Mouse (Mus musculus): ENCODE measurements around the gene Amph. TPM values are rescaled to one million over a fixed set of nuclear protein-coding genes. Genes with fewer than 3 reads are reported as not detected.

Gene Amph
- total RNA-seq, 2 experiments from 2014 or later: 0.50 to 0.59 TPM

DNA sequence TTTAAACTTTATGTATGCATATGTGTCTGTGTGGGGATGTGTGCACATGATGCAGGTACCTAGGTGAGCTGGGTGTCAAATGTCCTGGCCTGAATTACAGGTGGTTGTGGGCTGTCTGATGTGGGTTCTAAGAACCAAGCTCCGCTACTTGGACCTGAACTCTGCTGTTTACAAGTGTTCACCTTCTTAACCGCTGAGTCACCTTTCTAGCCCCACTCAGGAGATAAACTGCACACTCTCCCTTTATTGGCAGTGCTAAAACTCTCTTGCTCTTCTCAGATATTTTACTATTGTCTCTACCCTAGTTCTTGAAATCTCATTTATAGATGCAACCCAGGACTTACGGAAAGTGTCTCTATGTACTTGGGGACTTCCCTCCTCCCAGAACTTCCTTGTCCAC lies 199.5 kb downstream of the Amph start:
- no peak for DNase-seq

- DNase-seq: no peak
Measured at GRCm38 (mm10) chr13:19149574-19149973, 201.6 kb downstream of the Amph start.

DNA sequence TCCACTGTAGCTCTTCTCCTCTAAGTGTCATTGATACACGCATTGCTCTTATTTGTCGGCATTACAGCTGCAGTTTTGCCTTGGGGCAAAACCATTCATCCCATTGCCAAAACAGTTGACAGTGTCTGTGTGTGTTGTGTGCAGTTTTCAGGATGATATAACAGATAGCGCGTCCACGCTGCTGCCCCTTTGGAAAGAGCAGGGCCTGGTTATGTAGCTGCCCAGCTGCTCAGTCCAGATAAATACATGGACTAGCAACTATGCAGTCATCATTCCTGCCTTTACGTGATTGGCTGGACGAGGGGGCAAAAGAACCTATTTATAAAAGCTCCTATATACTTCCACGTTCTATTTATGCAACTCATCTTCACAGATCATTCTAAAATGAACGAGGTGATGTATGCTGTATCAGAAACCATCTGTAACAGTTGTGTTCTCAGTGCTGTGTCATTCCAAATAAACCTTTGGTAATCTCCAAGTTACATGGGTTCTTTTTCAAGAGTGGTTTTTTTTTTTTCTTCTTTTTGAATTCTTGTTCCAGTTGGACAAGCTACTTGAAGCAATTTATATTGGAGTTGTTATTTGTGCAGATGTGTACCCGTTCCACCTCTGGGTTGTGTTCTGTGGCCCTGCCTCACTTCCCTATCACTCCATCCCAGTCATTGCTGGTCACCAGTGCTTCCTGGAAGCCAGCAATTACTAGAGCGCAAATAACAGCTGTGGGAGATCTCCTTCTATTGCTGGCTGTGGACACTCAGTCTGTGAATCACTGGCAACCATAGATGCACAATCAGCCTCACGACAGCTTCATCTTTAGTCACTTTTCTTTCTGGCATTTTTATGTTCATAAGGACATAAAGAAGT lies 202.7 kb downstream of the Amph start:
- DNase-seq: no peak

DNA sequence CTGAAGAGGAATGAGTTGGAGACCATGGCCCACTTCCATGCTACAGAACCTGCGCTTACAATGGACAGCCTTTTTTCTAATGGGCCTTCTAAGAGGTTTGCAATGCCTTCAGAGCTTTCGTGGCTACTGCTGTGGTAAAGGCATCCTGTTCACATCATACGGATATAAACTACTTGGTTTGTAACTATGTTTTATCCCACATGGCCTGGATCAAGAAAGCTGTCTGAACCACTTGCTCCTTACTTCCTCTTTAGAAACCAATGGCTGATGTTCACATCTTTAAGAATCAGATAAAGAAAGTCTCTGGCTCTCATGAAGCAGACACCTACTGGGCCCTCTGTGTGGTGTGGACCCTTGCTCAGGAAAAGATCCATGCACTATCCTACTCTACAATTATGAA lies 204.1 kb downstream of the Amph start:
- DNase-seq: no peak

- peak; percentile 47 for DNase-seq
Measured at GRCm38 (mm10) chr13:19158484-19158883, 210.5 kb downstream of the Amph start.

- DNase-seq: no peak
Measured at GRCm38 (mm10) chr13:19160616-19161015, 212.6 kb downstream of the Amph start.

DNA sequence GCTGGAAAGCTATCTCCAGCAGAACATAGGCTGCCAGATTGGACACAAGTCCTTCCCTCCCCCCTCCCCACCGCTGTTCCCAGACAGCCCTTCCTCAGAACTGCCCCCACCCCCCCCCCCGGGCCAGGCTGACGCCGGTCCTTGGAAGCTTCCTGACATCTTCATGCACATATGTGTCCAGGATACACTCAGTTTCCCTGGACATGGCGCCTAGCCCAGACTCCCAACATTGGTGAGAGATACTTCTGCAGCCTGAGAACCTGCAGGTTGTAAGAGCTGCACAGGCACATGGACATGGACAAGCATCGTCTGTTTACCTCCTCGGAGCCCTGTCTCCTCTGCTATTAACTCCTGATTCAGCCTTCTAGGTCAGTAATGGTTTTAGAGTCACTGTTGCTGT lies 213.1 kb downstream of the Amph start:
- no peak for DNase-seq

DNA sequence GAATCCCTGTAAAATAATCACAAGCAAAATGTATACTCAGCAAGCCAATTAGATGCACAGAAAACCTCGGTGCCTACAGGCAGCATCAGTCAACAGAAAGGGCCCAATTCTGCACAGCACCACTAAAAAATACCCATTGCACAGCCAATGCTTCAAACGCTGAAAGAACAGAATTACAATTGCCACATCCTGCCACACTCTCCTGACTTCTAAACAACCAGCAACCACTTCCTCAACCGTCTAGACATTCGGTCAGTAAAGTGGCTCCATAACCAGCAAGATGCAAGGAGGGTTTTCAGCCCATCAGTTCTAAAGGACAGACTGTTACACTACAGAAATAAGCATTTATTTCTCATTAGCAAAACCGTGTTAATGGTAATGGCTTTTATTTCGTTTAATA lies 214.1 kb downstream of the Amph start:
- DNase-seq: no peak

DNA sequence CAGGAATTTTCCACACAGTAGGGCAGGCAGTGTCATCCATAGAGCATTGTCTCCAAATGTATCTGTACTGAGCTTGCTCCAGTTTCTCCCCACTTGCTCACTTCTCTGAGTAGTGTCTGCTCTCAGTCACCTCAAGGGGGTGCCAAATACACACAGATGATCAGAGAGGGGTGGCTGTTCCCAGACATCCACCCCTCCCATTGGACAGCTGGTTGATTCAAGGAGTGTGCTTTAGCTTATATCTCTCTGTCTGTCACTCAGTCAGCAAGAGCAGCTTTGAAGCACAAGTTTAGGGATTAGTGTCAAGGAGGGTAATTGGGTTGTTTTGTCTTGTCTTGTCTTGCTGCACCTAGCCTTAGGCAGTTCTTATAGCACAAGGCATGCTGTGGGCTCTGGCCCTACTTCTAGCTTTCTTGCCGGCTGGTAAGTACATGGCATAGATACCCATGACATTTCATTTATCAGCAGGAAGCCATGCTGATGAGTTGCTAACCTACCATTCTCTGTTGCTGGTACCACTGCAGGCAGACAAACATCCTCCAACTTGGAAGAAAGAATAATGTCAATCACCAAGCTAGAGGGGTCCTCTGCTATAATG lies 229.8 kb downstream of the Amph start:
- peak; percentile 36 for DNase-seq

DNA sequence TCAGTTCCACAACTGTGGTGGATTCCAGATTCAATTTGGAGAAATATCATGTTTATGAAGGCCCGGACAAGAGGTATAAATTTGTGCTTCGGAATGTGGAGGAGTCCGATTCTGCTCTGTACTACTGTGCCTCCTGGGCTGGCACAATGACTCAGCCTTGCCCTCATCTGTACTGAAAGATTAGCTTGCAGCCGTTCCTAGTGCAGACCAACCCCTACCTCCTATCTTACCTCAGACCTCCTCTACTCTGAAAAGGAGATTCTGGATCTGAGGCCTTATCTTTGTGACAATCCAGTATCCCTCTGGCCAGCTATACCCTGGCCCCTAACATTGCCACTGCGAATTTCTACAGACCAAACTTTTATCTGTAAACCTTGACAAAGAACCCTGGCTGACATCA lies 230.3 kb downstream of the Amph start:
- DNase-seq: no peak

GRCm38 (mm10) chr13:19182259-19182658 lies 234.3 kb downstream of the Amph start:
- DNase-seq: no peak

DNA sequence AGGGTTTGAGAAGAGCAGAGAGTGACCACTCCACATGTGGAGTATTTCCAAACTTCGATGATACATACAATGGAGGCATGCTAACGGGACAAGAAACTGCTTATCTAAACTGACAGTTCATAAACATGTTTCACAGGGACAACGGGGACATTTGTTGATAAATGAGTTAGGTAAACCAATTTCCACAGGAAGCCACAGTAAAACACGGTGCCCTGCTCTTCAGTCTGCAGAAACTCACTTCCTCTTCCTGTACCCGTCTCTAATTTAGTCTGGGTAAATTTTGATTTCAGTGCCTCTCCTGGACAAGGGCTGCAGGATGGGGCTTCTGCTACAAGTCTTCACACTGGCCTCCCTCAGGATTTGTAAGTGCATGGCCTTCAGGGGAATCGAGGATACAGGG lies 242.0 kb downstream of the Amph start:
- no peak for DNase-seq

GRCm38 (mm10) chr13:19194803-19195202 lies 246.8 kb downstream of the Amph start:
- DNase-seq: no peak

DNA sequence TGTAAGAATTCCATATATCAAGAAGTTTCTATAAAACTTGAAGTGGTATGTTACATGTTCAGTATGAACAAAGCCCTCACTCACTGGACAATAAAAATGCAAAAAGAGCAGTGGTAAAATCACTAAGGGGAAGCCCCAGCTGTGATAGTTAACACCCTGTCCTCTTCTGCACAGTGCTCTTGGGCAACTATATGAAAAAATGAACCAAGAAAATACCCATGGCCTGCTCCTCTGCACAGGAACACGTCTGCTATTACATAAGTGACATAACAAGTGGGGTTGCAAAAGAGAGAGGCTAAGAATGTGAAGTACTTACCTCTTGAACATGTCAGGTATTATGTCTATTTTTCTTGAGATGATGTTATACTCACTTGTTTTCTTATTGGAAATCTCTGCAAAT lies 247.5 kb downstream of the Amph start:
- DNase-seq: no peak

Other genes starting within 250 kb of the Amph start
- gene Vps41, start 230.9 kb upstream of the Amph start, total RNA-seq (2021): 10 to 100 TPM; 35.7 to 38.2 TPM

Data from heart, postnatal 4 days (tissue).